Mouse (Mus musculus): ENCODE data around the gene Rnd3. TPM values are rescaled to one million over a fixed set of nuclear protein-coding genes. Genes with fewer than 3 reads are reported as not detected.

The Rnd3 gene
- 4.9 to 8.8 TPM (median 6.6 TPM) in 4 replicates for total RNA-seq (2023; ENCODE audit: inconsistent age)

DNA sequence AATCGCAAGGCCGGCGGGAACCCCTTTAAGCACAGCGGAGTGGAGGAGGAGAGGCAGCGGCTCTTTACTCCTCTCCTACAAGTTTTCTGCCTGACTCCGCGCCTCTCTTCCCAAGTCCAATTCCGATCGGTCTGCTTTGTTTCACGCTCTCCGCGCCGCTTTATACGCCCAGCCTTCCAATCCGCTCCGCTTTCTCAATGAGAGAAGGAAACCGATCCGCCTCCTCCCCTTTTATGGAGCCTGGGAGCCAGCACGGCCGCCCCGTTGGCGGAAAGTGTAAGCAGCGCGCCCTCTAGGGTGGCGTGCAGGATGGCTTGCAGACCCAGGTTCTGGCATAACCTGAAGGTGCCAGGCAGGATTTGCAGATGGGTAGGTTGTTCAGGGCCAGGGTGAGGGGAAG, at the start of gene Rnd3:
Rnd3 (minus strand) TSS at position 137 of the 400 bp plus-strand sequence.

